Mouse (Mus musculus) retina, embryonic 14.5 days (tissue): ENCODE data around the gene Fam228b.
A peak's percentile ranks its signal among the peaks of the same experiment; 100 is the strongest.
"Not testable (repeated sequence)": the region's sequence is repeated elsewhere in the genome, so short reads cannot be mapped to it uniquely, and the experiment has no call there.

Experiments used
- DNase-seq: peaks from one replicate; pipeline ENCODE4 v3.0.0-alpha.2; 2015; ENCODE audit warnings: low spot score

The Fam228b gene

DNA sequence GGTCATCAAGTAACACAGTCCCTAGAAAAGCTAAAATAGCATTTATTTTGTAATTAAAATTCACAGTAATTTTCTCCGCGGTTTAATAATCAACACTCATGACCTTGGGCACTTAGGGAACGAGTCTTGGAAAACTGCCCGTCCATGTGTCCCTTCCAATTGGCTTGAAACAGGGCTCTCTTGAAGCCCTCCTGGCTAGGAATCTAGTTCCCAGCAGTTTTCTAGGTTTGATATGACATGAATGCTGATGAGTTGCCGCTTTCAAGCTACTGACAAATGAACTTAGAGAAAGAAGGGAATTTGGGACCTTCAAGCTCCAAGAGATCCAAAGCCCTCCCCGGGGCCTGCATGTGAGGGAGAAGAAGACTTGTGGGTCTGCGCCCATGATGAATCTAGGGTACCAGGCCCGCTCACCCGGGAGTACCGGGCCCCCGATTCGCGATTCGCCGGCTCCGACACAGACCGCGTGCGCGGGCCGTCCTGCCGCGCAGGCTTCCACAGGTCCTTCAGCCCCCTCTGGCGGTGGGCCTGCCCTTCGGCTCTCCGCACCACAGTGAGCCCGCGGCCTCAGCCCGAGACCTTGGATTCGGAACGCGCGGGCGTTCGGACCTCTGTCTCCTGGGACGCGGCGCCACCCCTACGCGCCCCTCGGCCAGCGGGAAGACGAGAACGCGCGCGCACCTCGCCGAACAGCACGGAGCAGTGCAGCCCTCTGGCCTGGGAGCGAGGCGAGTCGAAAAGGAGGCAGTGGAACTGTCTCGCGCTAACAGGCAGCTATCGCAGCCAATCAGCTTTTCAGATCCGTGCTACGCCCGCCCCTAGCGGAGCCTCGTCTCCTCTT is at the start of gene Fam228b, which contains the start of gene Pfn4:
Fam228b (minus strand) TSS at position 776 of the 841 bp plus-strand sequence.
Pfn4 (plus strand) TSS at position 531 of the 841 bp plus-strand sequence.
- peak; percentile 98 for DNase-seq

DNA sequence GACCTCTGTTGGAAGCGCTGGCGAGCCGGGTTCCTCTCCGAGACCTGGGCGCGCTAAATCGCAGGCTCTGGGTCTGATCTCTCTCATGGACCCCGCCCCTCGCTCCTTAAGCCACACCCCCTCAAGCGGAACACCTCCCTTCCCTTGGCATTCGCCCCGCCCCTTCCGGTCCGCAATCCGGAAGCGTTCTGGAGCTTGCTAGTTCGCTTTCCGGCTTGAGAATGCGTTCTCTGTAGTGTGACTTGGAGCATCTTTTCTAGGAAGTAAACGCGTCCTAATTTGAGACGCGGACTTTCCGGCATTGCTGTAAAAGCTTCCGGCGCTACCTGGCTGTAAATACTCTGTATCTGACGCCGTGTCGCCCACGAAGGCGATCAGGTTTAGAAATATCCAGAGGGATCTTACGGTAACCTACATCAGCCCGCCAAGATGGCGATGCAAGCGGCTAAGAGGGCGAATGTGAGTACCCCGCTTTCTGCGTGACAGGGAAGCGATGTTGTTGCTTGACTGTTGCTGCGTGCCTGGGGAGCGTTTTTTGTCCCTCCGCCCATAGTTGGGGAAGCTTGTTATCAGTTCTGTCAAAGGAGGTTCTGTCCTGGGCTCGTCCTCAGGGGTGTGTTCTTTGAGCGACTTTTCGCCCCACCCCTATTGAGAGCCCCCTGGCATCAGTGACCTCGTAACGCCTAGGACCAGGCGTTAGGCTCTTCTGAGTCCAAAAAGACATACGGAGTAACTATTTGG is 48.5 kb upstream of the Fam228b start, which contains the start of gene Sf3b6:
Sf3b6 (plus strand) TSS at position 184 of the 741 bp plus-strand sequence.
- peak; percentile 98 for DNase-seq

DNA sequence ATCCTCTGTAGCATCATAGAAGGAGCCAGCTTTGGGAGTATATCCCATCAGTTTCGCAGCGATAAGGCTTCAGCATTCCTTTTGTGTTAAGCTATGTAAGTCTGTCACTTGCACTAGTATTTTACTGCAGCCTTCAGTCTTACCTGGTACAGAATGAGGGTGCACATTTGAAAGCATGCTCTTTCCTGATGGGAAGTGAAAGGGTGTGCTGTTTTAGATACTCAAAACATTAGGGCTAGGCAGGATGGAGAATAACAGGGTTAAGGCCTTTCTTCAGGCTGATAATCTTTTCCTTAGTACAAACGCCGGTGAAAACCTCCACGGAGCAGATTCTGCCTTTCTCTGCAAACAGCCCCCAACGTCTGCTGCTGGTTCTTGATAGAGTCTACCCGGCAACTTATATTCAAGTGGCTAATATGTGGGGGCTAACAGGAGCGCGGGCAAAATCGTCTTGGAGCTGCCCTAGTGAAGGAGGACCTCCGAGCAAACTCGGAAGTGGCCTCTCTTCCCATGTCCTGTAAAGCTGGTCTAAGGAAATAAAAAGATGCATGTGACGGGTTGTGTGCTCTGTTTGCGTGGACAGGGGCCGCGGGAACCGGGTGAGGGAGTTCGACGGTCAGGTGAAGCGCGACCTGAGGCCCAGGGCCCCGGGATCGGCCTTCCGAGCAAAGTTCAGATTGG is 47.8 kb upstream of the Fam228b start:
- no peak for DNase-seq

DNA sequence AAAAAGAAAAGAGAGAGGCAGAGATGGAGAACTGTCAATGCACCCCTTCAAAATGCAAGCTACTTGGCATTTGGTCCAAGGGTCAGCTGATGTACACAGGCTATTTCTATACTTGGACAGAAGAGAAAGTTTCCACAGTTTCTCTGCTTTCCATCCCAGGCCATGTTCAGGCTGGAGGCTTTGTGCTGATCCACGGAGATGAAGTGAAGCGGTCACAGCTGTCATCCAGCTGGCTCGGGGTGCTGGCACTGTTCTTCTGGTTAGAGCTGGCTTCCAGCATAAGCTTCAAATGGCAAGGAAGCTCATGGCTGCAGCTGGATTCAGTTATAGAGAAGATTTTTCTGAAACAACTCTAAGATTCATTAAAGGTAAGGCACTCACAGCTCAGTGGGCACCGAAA is 44.6 kb upstream of the Fam228b start:
- no peak for DNase-seq

DNA sequence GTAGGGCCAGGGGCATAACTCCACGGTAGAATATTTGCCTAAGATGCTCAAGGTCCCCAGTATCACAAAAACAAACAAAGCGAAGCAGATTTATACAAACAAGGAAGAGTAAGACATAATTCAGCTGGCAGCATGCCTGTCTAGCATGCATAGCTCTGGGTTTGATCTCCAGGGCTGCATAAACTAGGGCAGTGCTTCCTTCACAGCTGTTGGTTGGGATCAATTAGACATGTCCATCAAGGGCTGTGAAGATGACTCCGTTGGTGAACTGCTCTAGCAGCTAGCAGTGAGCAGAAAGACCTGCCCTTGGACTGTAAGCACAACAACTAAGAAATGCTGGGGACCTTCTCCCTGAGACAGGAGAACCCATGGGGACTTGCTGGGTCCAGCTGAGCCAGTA is 42.6 kb upstream of the Fam228b start:
- DNase-seq, result no peak

DNA sequence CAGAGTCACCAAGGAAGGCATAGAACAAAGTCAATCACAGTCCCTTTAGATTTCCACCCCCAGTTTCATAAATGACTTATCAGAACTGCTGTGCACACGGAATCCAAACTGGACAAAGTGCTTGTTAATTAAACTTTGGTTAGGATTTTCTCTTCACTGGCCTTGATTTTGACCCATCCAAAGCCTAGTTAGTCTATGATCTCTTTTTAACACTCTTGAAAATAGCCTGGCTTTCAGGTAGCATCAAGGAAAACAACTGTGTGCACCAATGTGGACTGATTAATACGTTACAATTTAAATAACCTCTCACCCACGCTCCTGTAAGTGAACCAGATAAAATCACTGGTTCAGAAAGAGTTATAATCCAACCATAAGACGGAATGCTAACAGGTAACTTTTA is 42.0 kb upstream of the Fam228b start:
- DNase-seq, result no peak

DNA sequence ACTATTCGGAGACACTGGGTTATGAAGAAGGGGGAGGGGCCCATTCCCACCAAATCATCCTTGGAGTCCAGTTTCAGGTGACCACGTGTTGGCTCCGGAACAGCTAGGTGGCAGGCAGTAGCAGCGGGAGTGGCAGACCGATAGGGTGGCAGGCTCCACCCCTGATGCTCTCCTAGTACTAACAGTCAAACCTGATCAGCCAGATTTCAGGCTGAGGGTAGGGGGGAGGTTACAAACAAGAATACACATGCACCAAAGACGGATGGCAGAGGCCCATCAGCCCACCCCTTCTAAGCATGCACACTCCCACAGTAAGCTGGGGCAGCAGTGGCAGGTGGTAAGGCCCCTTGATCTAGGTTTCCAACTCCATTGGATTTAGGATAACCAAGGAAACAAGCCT is 28.4 kb upstream of the Fam228b start:
- not testable (repeated sequence) for DNase-seq

DNA sequence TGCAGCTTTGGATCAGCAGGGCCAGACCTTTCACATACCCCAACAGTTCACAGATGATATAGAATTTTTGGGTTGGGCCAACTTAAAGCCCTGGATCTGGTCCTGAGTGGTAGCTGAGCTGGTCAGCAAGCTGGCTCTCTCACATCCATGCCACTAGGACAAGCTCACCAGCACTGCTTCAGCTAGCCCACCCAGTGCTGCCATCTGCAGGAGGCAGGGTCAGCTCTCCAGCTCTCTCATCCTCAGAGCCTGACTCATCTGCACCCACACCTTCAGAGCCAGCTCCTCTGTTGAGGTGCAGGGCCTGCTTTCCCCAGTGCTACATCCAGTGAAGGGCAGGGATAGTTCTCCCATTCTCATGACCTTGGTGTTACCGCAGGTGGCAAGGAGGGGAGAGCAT is 24.7 kb upstream of the Fam228b start:
- DNase-seq, result peak; percentile 35

DNA sequence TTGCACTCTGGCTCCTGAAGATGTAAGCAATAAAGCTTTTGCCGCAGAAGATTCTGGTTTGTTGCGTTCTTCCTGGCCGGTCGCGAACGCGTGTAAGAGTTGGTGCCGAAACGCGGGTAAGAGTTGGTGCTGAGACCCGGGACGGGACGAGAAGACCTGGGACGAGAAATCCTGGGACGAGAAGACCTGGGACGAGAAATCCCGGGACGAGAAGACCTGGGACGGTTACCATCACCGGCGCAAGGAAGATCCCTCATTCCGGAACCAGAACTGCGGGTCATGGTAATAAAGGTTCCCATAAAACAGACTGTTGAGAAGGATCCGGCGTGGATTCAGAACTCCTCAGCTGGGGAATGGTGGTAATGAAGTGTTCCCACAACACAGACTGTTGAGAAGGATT is 19.1 kb upstream of the Fam228b start:
- not testable (repeated sequence) for DNase-seq

DNA sequence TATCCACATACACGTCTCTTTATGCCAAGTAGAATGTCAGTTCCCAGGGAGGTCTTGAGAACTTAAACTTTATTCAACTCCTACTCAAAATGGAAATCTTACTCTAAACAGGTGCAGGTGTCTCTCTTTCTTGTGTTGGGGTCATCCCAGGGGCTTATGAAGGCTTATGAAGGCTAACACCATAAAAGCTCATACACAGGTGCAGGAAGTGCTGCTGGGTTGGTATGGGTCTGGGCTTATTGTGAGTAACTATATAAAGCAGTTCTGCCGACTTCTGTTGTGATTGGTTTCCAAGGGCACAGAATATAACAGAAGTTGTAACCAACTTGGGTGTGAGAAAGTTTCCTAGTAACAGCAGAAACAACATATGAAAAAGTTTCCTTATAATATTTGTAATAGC is 15.4 kb upstream of the Fam228b start:
- DNase-seq, result no peak

DNA sequence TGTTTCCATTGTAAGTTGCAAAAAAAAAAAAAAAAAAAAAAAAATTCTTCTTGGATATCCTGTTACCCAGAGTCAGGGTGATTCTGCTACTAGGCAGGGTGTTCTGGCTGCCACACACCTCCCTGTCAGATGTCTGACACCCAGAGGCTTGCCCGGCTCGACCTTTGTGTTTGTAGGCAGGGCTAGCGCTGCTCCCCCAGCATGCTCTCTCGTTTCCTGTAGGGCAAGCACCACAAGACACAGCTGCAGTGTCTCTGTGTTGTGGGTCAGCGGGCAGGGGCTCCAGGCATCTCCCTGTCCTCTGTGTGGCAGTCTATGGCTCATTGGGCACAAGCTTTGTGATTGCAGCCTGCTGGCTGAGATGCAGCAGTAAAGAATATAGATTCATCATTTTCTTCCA is 14.5 kb upstream of the Fam228b start:
- no peak for DNase-seq

DNA sequence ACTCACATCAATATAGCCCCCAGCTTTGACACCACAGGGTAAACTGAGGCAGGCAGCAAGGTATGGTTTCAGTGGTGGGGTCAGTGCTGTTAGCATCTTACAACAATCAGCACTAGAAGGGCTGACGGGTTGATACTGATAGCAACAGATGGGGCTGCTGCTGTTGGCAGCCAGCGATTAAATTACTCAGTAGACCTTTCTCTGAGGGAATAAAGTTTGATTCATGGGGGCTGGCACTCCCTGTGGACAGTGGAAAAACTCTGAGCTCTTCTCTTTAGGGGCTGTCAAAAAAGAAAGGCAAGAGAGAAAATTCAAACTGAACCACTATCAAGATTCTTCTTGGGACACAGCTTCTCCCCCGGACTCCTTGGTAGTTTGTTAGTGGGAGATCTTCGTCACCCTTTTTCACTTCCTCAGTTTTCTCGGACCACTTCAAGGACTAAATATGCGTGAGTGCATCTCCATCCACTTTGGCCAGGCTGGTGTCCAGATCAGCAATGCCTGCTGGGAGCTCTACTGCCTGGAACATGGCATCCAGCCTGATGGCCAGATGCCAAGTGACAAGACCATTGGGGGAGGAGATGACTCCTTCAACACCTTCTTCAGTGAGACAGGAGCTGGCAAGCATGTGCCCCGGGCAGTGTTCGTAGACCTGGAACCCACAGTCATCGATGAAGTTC is 12.8 kb upstream of the Fam228b start:
- DNase-seq, result not testable (repeated sequence)

DNA sequence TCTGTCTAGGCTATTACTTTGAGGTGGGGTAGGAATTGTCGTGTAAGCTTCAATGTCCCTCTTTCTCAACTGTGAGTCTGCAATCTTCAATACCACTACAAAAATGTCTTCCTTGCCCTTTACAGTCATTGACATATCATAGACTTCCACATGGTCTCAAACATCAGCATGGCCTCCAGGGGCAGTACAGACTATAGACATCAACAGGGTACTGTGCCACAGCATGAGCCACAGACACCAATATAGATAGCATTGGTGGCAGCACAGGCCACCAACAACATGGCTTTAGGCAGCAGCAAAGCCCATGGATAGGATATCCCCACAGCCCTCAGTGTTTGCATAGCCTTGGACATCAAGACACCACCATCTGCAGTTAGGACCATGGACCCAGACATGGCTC is 12.2 kb upstream of the Fam228b start:
- no peak for DNase-seq

DNA sequence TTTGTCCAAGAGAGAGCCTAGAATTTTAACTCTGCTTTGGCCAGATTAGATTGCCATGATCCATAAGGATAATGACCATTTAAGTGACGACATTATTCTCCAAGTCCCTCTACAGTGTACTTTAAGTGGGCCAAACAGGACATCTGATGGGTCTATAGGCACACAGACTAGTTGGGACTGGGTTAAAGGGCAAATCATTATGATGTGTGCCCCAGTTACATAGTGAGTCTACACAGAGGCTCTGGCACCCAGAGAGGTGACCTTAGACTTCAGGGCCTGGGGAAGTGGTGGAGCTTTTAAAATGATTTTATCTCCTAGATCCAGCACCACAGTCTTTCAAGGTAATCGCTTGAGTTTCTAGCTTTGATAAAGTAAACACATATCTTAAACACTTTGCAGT is 11.2 kb upstream of the Fam228b start:
- no peak for DNase-seq

DNA sequence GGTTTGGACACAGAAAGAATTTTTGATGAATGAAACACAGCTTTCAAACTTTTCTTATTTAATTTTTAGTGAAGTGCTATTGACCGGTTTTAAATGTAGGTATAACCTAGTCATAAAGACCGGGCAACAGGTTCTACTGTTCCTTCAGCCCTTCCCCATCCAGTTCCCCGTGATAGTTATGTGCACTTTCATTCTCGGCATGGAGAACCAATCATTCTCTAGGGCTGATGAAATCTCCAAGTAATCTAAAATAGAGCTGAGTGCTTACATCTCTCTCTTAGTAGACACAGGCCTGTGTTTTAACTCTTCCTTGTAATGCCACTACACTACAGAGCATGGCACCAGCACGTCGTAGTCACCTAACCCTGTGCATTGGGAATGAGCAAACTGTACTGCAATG is 8.7 kb upstream of the Fam228b start:
- DNase-seq, result no peak

DNA sequence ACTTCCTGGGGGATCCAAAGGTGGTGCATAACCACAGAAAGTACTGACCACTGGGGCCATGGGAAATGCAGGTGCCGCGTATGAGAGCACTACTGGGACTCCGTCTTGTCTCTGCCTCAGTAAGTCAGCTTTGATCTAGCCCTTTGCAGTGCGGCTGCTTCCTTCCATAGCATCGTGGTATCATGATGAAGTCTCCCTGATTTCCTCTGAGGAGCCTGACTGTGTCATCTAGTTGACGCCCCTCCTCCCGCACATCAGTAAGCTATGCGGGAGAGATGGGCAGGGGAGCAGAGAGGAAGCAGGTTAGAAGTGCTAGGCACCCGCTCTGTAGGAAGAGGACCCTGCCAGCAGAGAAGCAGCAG is 6.5 kb upstream of the Fam228b start:
- no peak for DNase-seq

DNA sequence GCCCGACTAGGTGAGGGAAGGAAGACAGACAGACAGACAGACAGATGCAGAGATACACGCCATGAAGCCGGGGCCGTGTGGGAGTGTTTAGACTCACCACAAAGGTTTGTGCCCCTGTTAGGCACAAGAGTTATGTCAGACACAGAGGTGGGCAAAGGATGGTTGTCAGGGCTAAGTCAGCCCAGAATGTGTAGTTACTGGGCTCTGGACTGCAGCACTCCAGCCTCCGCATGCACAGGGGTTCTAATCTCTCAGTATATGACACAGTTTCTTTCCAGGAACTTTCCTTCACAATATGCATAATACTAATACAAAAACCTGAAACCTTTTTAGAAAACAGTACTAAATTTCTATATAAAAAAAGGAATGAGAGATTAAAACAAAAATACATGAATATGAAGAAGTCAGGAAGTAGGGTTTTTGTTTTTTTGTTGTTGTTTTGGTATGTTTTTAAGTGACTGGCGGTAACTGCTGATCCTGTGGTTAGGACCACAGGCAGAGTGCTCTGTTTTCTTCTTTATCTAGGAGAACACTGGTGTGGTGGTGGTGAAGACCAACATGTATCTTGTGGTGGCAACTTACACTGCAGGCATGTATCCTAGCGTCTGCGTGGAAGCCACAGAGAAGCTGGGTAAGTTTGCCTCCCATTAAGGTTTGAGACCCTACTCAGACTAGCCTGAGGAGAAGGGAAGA is 6.0 kb upstream of the Fam228b start:
- DNase-seq, result no peak

DNA sequence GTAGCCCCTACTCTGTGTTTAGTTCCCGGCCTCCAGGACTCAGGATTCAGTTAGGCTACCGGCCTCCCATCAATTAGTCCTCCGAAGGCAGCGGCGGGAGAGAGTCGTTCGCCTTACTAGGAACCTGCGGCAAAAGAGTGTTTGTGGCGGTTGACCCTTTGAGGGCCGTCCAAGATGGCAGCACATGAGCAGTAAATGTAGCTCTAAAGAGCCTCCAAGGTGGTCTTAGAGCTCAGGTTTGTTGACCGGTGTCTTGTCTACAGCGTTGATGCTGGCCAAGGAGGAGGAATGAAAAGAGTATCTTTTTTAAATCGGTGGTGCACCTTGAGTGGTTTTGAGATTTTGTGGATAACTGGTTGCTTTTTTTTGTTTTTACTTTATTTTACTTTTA is 261 bp upstream of the Fam228b start:
- DNase-seq, result no peak

DNA sequence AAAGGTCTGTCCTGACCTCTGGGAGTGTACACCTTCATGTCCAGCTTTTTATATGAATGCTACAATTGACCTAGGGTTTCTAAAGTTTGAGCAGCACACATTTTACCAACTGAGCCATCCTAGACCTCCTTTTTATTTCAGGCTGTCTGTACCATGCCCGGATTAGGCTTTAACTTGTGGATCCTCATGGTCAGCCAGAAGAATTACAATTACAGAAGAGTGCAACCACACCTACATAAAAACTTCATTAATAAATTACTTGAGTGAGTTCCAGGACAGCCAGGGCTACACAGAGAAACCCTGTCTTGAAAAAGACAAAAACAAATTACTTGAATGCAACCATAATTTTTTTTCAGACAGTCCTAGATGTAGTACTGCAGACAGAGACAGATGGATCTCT is 12.0 kb downstream of the Fam228b start:
- no peak for DNase-seq

DNA sequence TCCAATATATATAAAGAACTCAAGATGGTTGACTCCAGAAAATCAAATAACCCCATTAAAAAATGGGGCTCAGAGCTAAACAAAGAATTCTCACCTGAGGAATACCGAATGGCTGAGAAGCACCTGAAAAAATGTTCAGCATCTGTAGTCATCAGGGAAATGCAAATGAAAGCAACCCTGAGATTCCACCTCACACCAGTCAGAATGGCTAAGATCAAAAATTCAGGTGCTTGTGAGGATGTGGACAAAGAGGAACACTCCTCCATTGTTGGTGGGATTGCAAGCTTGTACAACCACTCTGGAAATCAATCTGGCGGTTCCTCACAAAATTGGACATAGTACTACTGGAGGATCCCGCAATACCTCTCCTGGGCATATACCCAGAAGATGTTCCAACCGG is 14.6 kb downstream of the Fam228b start:
- not testable (repeated sequence) for DNase-seq

DNA sequence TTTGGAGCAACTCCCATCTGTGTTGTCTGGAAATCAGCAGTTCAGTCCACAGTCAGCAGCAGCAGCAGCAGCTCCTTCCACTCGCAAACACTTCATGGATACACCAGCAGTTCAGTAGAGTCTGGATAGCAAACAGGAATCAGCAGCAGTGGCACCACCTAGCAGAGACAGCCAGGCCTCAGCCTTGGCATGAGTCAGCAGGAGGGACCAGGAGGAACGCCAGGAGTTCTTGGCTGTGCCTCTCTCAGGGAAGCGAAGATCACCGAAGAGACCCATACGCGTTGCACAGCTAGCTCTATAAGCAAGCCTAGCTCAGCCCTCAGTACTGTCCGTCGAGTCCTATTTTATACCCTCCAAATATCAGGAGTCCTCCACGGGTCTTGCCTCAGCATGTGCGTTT is 24.6 kb downstream of the Fam228b start:
- no peak for DNase-seq

DNA sequence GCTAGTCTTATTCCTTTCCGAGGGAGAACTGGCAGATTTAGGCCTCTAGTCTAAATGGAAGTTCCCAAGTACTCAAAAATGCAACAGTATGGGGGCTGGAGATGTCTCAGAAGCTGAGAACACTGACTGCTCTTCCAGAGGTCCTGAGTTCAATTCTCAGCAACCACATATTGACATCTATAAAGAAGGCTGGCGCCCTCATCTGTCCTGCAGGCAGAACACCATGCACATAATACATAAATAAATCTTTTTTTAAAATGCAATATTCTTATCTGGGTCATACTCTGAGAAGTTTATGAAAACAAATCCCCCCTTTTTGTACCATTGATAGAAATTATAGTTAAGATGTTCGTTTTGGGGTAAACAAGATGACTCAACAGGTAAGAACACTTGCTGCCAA is 26.9 kb downstream of the Fam228b start:
- DNase-seq, result no peak
